Mouse (Mus musculus) testis, adult 2 months (tissue): ENCODE results near the gene Ttll8. TPM values are rescaled to one million over a fixed set of nuclear protein-coding genes. Genes with fewer than 3 reads are reported as not detected.

Experiments
- H3K27ac ChIP-seq: fragments of 200-500 bp; 2 replicates; pipeline ENCODE4 v1.5.1; 2012; ENCODE audit warnings: low read depth, low read length; ENCODE audit not compliant: control insufficient read depth, insufficient read depth
- H3K27me3 ChIP-seq: fragments of 200-500 bp; 2 replicates; pipeline ENCODE4 v1.6.1; 2012; ENCODE audit warnings: mild to moderate bottlenecking, low read length, moderate library complexity; ENCODE audit not compliant: control insufficient read depth, insufficient read depth
- H3K36me3 ChIP-seq: fragments of 200-500 bp; 2 replicates; pipeline ENCODE4 v1.6.1; 2012; ENCODE audit warnings: mild to moderate bottlenecking, low read length; ENCODE audit not compliant: control insufficient read depth, insufficient read depth
- H3K4me1 ChIP-seq: fragments of 200-500 bp; 2 replicates; pipeline ENCODE4 v1.6.1; 2012; ENCODE audit warnings: low read length; ENCODE audit not compliant: control insufficient read depth, insufficient read depth
- H3K4me3 ChIP-seq: fragments of 200-500 bp; 2 replicates; pipeline ENCODE4 v1.5.1; 2012; ENCODE audit warnings: low read depth, mild to moderate bottlenecking, low read length, moderate library complexity, mixed read lengths; ENCODE audit not compliant: control insufficient read depth
- CTCF ChIP-seq: fragments of 200-500 bp; IDR thresholded peaks from 2 replicates; pipeline ENCODE4 v1.5.1; 2012; ENCODE audit warnings: low read depth, mild to moderate bottlenecking, inconsistent platforms, low read length, moderate library complexity; ENCODE audit not compliant: control insufficient read depth, insufficient read depth, insufficient replicate concordance
- POLR2A ChIP-seq: fragments of 200-500 bp; IDR thresholded peaks from 2 replicates; pipeline ENCODE4 v1.6.1; 2012; ENCODE audit warnings: low read depth, mild to moderate bottlenecking, inconsistent platforms, low read length, moderate library complexity; ENCODE audit not compliant: control insufficient read depth
- polyA plus RNA-seq: library from polyadenylated mRNA; depleted of rRNA; stranded (reverse); fragments of >200 nt; gene quantifications from 2 replicates; pipeline ENCODE4 v1.2.3, GENCODE M21; 2012

Gene Ttll8
- polyA plus RNA-seq, 1 experiment: 179 TPM

- no peak overlapping the region for H3K4me3 ChIP-seq
- H3K4me1 ChIP-seq: no peaks in the 10 kb centered on the region
- no peak overlapping the region for H3K27ac ChIP-seq
- TF ChIP-seq CTCF (no peak), POLR2A (no peak)
- H3K36me3 ChIP-seq: no peaks in the 10 kb centered on the region
- H3K27me3 ChIP-seq: no peaks in the 10 kb centered on the region
These were observed 50.0 kb downstream of the Ttll8 start for GRCm38 (mm10) chr15:88904056-88904811.

- no peaks in the 10 kb centered on the region for H3K27me3 ChIP-seq
- TF ChIP-seq CTCF (no peak), POLR2A (no peak)
- no peaks in the 10 kb centered on the region for H3K36me3 ChIP-seq
- no peak overlapping the region for H3K4me3 ChIP-seq
- no peaks in the 10 kb centered on the region for H3K4me1 ChIP-seq
- H3K27ac ChIP-seq: no peak overlapping the region
These were observed 51.1 kb downstream of the Ttll8 start for GRCm38 (mm10) chr15:88903086-88903485.

- H3K36me3 ChIP-seq: no peaks in the 10 kb centered on the region
- H3K4me1 ChIP-seq: no peaks in the 10 kb centered on the region
- H3K4me3 ChIP-seq: no peak overlapping the region
- H3K27me3 ChIP-seq: no peaks in the 10 kb centered on the region
- no peak overlapping the region for H3K27ac ChIP-seq
- TF ChIP-seq POLR2A: no peak
- TF ChIP-seq CTCF: no peak
These were observed 51.9 kb downstream of the Ttll8 start for GRCm38 (mm10) chr15:88902200-88902875.

- no peak for TF ChIP-seq CTCF
- TF ChIP-seq POLR2A: no peak
- H3K36me3 ChIP-seq: no peaks in the 10 kb centered on the region
- no peak overlapping the region for H3K27ac ChIP-seq
- H3K4me1 ChIP-seq: peaks cover 7% of the 10 kb centered on the region
- H3K27me3 ChIP-seq: no peaks in the 10 kb centered on the region
- no peak overlapping the region for H3K4me3 ChIP-seq
These were observed 57.8 kb downstream of the Ttll8 start for GRCm38 (mm10) chr15:88896341-88896980.

- H3K27ac ChIP-seq: no peak overlapping the region
- no peaks in the 10 kb centered on the region for H3K36me3 ChIP-seq
- TF ChIP-seq CTCF (no peak), POLR2A (no peak)
- peaks cover 9% of the 10 kb centered on the region for H3K4me1 ChIP-seq
- H3K4me3 ChIP-seq: no peak overlapping the region
- no peaks in the 10 kb centered on the region for H3K27me3 ChIP-seq
These were observed 58.3 kb downstream of the Ttll8 start for GRCm38 (mm10) chr15:88895891-88896290.

GRCm38 (mm10) chr15:88895119-88895518 lies 59.1 kb downstream of the Ttll8 start:
- Histone ChIP-seq H3K27ac (no peak overlapping the region), H3K4me3 (no peak overlapping the region), H3K36me3 (no peaks in the 10 kb centered on the region), H3K27me3 (no peaks in the 10 kb centered on the region), H3K4me1 (peaks cover 9% of the 10 kb centered on the region)
- TF ChIP-seq POLR2A: no peak
- no peak for TF ChIP-seq CTCF

GRCm38 (mm10) chr15:88892876-88893275 lies 61.3 kb downstream of the Ttll8 start:
- no peaks in the 10 kb centered on the region for H3K27me3 ChIP-seq

More at GRCm38 (mm10) chr15:88892876-88893275, 61.3 kb downstream of the Ttll8 start:
- Histone ChIP-seq H3K36me3 (no peaks in the 10 kb centered on the region), H3K4me1 (peaks cover 9% of the 10 kb centered on the region), H3K4me3 (peak overlapping the region; percentile 83), H3K27ac (peak overlapping the region; percentile 99; the same call in 1 of the 2 replicates)
- no peak for TF ChIP-seq CTCF
- no peak for TF ChIP-seq POLR2A
